Mouse (Mus musculus) splenic B cell, adult 2 months (primary cell): ENCODE measurements around the gene Tmem229b.
"Not testable (repeated sequence)": the region's sequence is repeated elsewhere in the genome, so short reads cannot be mapped to it uniquely, and the experiment has no call there.

Experiments
- DNase-seq: peaks from one replicate; pipeline ENCODE4 v3.0.0-alpha.2; 2011; ENCODE audit warnings: low read depth, low spot score
- H3K27me3 ChIP-seq: 2 replicates; pipeline ENCODE4 v1.6.1; 2012; ENCODE audit warnings: mild to moderate bottlenecking, low read length, moderate library complexity, mixed read lengths; ENCODE audit not compliant: control insufficient read depth, poor library complexity, insufficient read depth, severe bottlenecking
- H3K36me3 ChIP-seq: 2 replicates; pipeline ENCODE4 v1.6.1; 2012; ENCODE audit warnings: mild to moderate bottlenecking, low read length, moderate library complexity, mixed read lengths; ENCODE audit not compliant: control insufficient read depth, poor library complexity, insufficient read depth, severe bottlenecking

The Tmem229b gene

DNA sequence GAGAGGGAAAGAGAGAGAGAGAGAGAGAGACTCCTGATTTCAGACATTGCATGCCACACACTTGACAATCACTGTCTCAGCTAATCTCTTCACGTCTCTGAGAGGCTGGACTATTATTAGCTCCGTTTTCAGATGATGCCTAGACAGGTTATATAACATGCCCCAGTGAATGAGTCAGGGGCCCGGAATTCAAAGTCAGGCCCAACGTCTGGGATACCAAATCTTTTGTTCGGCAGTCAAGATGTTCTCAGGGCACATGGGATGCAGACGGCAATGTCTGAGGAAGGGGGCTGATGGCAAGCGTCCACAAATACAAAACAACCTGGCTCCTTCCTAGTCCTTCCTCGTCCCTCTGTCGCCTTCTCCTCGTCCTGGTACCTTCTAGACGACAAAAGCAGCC, 55.4 kb downstream of the Tmem229b start:
- no peak for DNase-seq
- no peaks in the 10 kb centered on the region for H3K27me3 ChIP-seq
- no peaks in the 10 kb centered on the region for H3K36me3 ChIP-seq

DNA sequence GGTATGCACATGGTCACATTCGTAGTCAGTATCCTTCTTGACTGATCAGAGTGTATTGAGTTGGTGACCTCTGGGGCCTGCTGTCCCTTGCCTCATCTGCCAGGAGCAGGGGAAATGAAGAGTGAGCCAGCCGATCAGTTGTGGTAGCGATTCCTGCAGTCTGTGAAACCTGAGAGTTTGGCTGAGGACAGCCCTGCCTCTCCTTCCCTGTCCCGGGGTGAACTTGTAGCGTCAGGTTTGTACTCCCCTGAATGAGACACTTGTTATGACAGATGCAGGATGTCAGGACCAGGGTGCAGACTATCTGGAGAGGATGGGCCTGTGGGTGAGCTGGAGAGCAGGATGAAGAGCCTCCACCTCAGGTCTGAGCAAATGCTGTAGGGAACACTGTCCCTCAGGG, 59.8 kb downstream of the Tmem229b start:
- DNase-seq: no peak
- Histone ChIP-seq H3K36me3 (no peaks in the 10 kb centered on the region), H3K27me3 (no peaks in the 10 kb centered on the region)

GRCm38 (mm10) chr12:78947161-78947560, 60.3 kb downstream of the Tmem229b start:
- peak; percentile 68 for DNase-seq
- H3K27me3 ChIP-seq: no peaks in the 10 kb centered on the region
- no peaks in the 10 kb centered on the region for H3K36me3 ChIP-seq

DNA sequence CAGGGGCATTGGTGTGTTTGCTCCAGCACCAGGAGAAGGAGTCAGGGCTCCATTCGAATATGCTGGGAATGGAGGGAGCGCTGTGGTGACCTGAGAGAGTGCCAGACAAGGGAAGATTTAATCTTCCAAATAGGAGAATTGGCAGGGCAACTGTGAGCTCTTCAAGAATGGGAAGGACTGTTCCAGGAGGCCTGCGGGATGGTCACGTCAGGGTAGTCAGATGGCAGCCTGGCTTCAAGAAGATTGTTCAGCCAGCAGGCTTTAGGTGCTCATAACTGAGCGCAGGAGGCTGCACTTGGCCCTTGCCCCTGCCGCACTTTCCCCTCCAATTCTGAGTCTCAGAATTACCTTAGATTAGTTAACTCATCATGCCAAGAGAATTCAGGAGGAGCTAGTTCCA, 64.5 kb downstream of the Tmem229b start:
- Histone ChIP-seq H3K36me3 (no peaks in the 10 kb centered on the region), H3K27me3 (no peaks in the 10 kb centered on the region)
- no peak for DNase-seq

DNA sequence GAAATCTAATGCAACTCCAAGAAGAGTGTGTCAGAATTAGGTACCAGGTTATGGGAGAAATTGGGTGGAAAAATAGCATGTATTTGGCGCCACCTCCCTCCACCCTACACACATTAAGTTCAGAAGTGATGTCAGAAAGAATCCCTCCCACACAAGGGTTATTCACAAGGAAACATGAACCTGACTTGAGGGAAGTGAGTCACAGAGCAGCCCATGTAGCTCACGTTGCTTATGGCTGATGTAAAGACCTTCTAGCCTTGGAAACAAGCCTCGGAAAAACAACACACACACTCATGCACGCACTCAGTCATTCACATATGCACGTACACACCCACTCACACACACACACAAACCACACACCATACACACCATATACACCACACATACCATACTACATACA, 67.3 kb downstream of the Tmem229b start:
- no peak for DNase-seq
- Histone ChIP-seq H3K27me3 (no peaks in the 10 kb centered on the region), H3K36me3 (no peaks in the 10 kb centered on the region)

DNA sequence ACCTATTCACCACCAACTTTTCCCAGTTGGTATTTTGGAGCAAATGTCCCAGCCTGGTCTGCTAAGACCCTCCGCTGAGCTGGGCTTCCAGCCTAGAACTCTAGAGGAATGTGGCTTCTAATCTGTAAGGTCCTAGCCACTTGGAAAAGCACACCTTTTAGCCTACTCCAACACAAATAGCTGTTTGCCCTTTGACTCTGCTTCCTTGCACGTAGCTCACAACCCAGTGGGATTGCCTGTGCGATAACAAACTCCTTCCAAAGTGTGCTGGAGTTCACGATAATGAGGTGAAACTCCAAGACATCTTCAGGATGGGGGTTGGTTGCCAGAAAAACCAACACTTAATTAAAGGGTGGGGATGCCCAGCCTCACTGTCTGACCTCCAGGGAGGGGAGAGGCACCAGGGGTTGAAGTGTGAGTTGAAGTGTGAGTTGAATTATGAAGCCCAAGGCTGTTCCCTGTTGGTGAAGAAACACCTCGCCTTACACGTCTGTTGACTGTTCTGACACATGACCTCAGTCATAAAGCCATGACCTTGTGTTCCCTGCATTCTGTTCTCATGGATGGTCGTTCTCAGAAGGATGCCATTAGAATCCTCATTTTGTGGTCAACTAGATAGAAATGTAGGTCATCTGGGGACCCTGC, 67.9 kb downstream of the Tmem229b start:
- no peaks in the 10 kb centered on the region for H3K27me3 ChIP-seq
- no peaks in the 10 kb centered on the region for H3K36me3 ChIP-seq
- DNase-seq: no peak

DNA sequence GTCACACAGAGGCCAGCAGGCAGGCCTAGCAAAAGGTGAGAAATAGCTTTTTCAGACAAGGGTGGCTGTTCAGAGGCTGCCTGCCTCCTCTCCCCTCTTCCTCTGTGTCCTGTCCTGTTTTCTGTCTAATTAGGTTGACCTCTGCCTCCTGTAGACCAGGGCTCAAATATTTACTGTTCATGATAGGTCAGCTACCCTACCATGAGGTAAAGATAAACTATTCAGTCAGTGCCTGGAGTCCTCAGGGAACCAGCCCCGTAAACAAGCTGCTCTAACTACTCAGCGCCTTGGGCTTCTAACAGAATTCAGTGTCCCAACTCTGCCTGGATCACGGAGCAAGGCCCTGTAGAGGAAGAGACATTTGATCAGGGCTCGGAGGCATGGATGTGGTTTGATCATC, 70.9 kb downstream of the Tmem229b start:
- no peak for DNase-seq
- Histone ChIP-seq H3K36me3 (no peaks in the 10 kb centered on the region), H3K27me3 (no peaks in the 10 kb centered on the region)

GRCm38 (mm10) chr12:78929900-78930299, 77.5 kb downstream of the Tmem229b start:
- no peaks in the 10 kb centered on the region for H3K27me3 ChIP-seq
- DNase-seq: no peak
- no peaks in the 10 kb centered on the region for H3K36me3 ChIP-seq

GRCm38 (mm10) chr12:78927287-78927686, 80.1 kb downstream of the Tmem229b start:
- no peak for DNase-seq
- Histone ChIP-seq H3K36me3 (no peaks in the 10 kb centered on the region; the same call in 1 of the 2 replicates), H3K27me3 (no peaks in the 10 kb centered on the region)

- peak; percentile 65 for DNase-seq
- Histone ChIP-seq H3K27me3 (no peaks in the 10 kb centered on the region), H3K36me3 (no peaks in the 10 kb centered on the region; the same call in 1 of the 2 replicates)
Measured at GRCm38 (mm10) chr12:78923539-78924189, 83.8 kb downstream of the Tmem229b start.

GRCm38 (mm10) chr12:78922977-78923376, 84.5 kb downstream of the Tmem229b start:
- not testable (repeated sequence) for H3K36me3 ChIP-seq, H3K27me3 ChIP-seq, DNase-seq

GRCm38 (mm10) chr12:78922058-78922457, 85.4 kb downstream of the Tmem229b start:
- Histone ChIP-seq H3K36me3 (no peaks in the 10 kb centered on the region; the same call in 1 of the 2 replicates), H3K27me3 (no peaks in the 10 kb centered on the region)
- DNase-seq: no peak

- H3K27me3 ChIP-seq: no peaks in the 10 kb centered on the region
- no peak for DNase-seq
- H3K36me3 ChIP-seq: no peaks in the 10 kb centered on the region; the same call in 1 of the 2 replicates
Measured at GRCm38 (mm10) chr12:78921421-78921820, 86.0 kb downstream of the Tmem229b start.

GRCm38 (mm10) chr12:78919079-78919712, 88.2 kb downstream of the Tmem229b start:
- H3K36me3 ChIP-seq: no peaks in the 10 kb centered on the region; the same call in 1 of the 2 replicates
- DNase-seq: peak; percentile 91
- no peaks in the 10 kb centered on the region for H3K27me3 ChIP-seq
